ENCODE assay signal across 30 mouse cellular contexts in genomic region chr12:87065446-87065845, GRCm38 (mm10). TPM values are rescaled to one million over a fixed set of nuclear protein-coding genes. Genes with fewer than 3 reads are reported as not detected.
DNase-seq lines count a peak whose midpoint lies in the region; ATAC-seq lines count a peak whose summit lies in the region.
"Had no signal": no experiment of that assay in that cellular context is flagged by ENCODE, and none has a peak within 500 bp of the region (broad histone marks: within the 10 kb centered on the region; RNA-seq: fewer than 3 reads in every experiment).

No protein-coding gene starts in this region.

- H3K9ac ChIP-seq in hindbrain, embryonic 15.5 days, result no peak overlapping the region
- H3K9ac ChIP-seq: embryonic facial prominence, embryonic 12.5 days; heart, embryonic 15.5 days; hindbrain, embryonic 12.5 days; liver, embryonic 14.5 days; midbrain, embryonic 15.5 days; neural tube, embryonic 12.5 days had no signal

- WGBS in hindbrain, embryonic 15.5 days, result 85% methylated on average over 11 of the region's 11 CpGs
- 91% methylated on average over 11 of the region's 11 CpGs for WGBS in hindbrain, embryonic 10.5 days

- 0 out of 2 replicates have a peak, but pooled peaks cover 4% of the 10 kb centered on the region for H3K36me3 ChIP-seq in hindbrain, embryonic 15.5 days
- no peaks in the 10 kb centered on the region for H3K36me3 ChIP-seq in hindbrain, embryonic 10.5 days
- H3K36me3 ChIP-seq: embryonic facial prominence, embryonic 12.5 days; heart, embryonic 15.5 days; hindbrain, embryonic 12.5 days; midbrain, embryonic 15.5 days; neural tube, embryonic 12.5 days had no signal

- no peaks in the 10 kb centered on the region for H3K9me3 ChIP-seq in hindbrain, embryonic 15.5 days
- H3K9me3 ChIP-seq in hindbrain, embryonic 10.5 days, result no peaks in the 10 kb centered on the region
- H3K9me3 ChIP-seq: embryonic facial prominence, embryonic 12.5 days; heart, embryonic 15.5 days; hindbrain, embryonic 12.5 days; midbrain, embryonic 15.5 days; neural tube, embryonic 12.5 days had no signal

- H3K27ac ChIP-seq in hindbrain, embryonic 15.5 days (replicated peaks), result no peak overlapping the region
- no peak overlapping the region for H3K27ac ChIP-seq in hindbrain, embryonic 10.5 days
- H3K27ac ChIP-seq: embryonic facial prominence, embryonic 12.5 days; heart, embryonic 15.5 days; hindbrain, embryonic 12.5 days; layer of hippocampus, adult 2 months; liver, embryonic 14.5 days; midbrain, embryonic 15.5 days; neural tube, embryonic 12.5 days had no signal

- no peak overlapping the region for H3K4me3 ChIP-seq in hindbrain, embryonic 15.5 days
- no peak overlapping the region for H3K4me3 ChIP-seq in hindbrain, embryonic 10.5 days
- H3K4me3 ChIP-seq: embryonic facial prominence, embryonic 12.5 days; heart, embryonic 15.5 days; hindbrain, embryonic 12.5 days; layer of hippocampus, adult 2 months; midbrain, embryonic 15.5 days; neural tube, embryonic 12.5 days had no signal

- no peak for DNase-seq in hindbrain, embryonic 10.5 days (ENCODE audit: low spot score)
- DNase-seq in MN1 (ENCODE audit: low spot score), result peak; percentile 20
- DNase-seq in cerebellum, adult 11 months, result peak; percentile 36
- DNase-seq in cerebellum, adult 9-11 months, result peak; percentile 54
- DNase-seq in right cerebral cortex, postnatal 4 days, result no peak
- DNase-seq in thymus, adult 18-20 months, result no peak
- DNase-seq in heart, adult 8-10 months (ENCODE audit: low spot score), result no peak
- DNase-seq: adrenal gland, postnatal 14 days; embryo, embryonic 11 days; kidney, adult 11 months; kidney, postnatal 25 days; liver; lung, adult 2 months; lung, postnatal 10 days; right cerebral cortex, adult 18-20 months; thymus, postnatal 4 days had no signal

- no peaks in the 10 kb centered on the region for H3K27me3 ChIP-seq in hindbrain, embryonic 15.5 days
- H3K27me3 ChIP-seq in hindbrain, embryonic 10.5 days (ENCODE audit: insufficient read depth, poor library complexity, severe bottlenecking), result no peaks in the 10 kb centered on the region
- H3K27me3 ChIP-seq: embryonic facial prominence, embryonic 12.5 days; hindbrain, embryonic 12.5 days; midbrain, embryonic 15.5 days; neural tube, embryonic 12.5 days had no signal

- ATAC-seq in hindbrain, embryonic 15.5 days (ENCODE audit: low FRiP score, low read depth), result 0 out of 2 replicates have a peak, but pooled peaks have one; percentile 38
- ATAC-seq: forebrain, embryonic 14.5 days; inflammation-experienced regulatory T-cells, adult 6 months; midbrain, embryonic 15.5 days had no signal

- H3K4me1 ChIP-seq in hindbrain, embryonic 15.5 days (replicated peaks), result no peaks in the 10 kb centered on the region
- H3K4me1 ChIP-seq in hindbrain, embryonic 10.5 days (replicated peaks), result no peaks in the 10 kb centered on the region
- H3K4me1 ChIP-seq: embryonic facial prominence, embryonic 12.5 days; heart, embryonic 15.5 days; hindbrain, embryonic 12.5 days; midbrain, embryonic 15.5 days; neural tube, embryonic 12.5 days had no signal

- H3K4me2 ChIP-seq in hindbrain, embryonic 15.5 days, result no peak overlapping the region
- H3K4me2 ChIP-seq: embryonic facial prominence, embryonic 12.5 days; heart, embryonic 15.5 days; hindbrain, embryonic 12.5 days; midbrain, embryonic 15.5 days; neural tube, embryonic 12.5 days had no signal

RNA-seq across cellular contexts. Expression of gene Ngb, which starts 36.9 kb away (rescaled TPM):
- 4.9 TPM in 2 replicates for polyA plus RNA-seq in hindbrain, embryonic 15.5 days (2015; fragmentation: Nextera tagmentation; extraction: Ambion mirVana)
- polyA plus RNA-seq in hindbrain, embryonic 10.5 days (2016; fragmentation: Nextera tagmentation; extraction: Ambion mirVana), result 0.27 and 0.35 TPM in 2 replicates
- under 1 TPM in 2 of 4 experiments, not detected in 2; 0.16 to 0.47 TPM for total RNA-seq in heart, adult 8-10 months (2022)
- total RNA-seq: gastrocnemius, adult 8-10 months; heart, postnatal 25 days; MEL had no signal
- polyA plus RNA-seq: inflammation-experienced regulatory T-cells, adult 6 months had no signal

RNA-seq across cellular contexts. Expression of gene Tmem63c, which starts 44.3 kb away (rescaled TPM):
- polyA plus RNA-seq in hindbrain, embryonic 15.5 days (2015; fragmentation: Nextera tagmentation; extraction: Ambion mirVana), result 10.3 and 11.1 TPM in 2 replicates
- 0.10 and 0.35 TPM in 2 replicates for polyA plus RNA-seq in hindbrain, embryonic 10.5 days (2016; fragmentation: Nextera tagmentation; extraction: Ambion mirVana)
- total RNA-seq in heart, adult 8-10 months (2022), result under 1 TPM in 3 of 4 experiments, not detected in 1; 0.08 to 0.28 (median 0.17) TPM
- polyA plus RNA-seq: limb, embryonic 11.5 days; liver, embryonic 14.5 days had no signal

Comparison
In these comparisons a context has a peak if more than half of its experiments do, and no peak if none do; other contexts are left out.
1. DNase-seq: peak in MN1 (single experiment), cerebellum, adult 11 months (single experiment) and cerebellum, adult 9-11 months (single experiment); none in hindbrain, embryonic 10.5 days (single experiment), right cerebral cortex, postnatal 4 days (single experiment), thymus, adult 18-20 months (0 of 2) and heart, adult 8-10 months (single experiment).